Mouse (Mus musculus) myocyte (in vitro differentiated cells): ENCODE data around the gene Gnl2. TPM values are rescaled to one million over a fixed set of nuclear protein-coding genes. Genes with fewer than 3 reads are reported as not detected.

Experiments used
- H3K27me3 ChIP-seq: one replicate; pipeline ENCODE4 v1.6.1; 2011; ENCODE audit not compliant: control insufficient read depth, insufficient read depth, insufficient read length
- H3K36me3 ChIP-seq: one replicate; pipeline ENCODE4 v1.6.1; 2011; ENCODE audit not compliant: control insufficient read depth, insufficient read depth
- H3K4me2 ChIP-seq: one replicate; pipeline ENCODE4 v1.6.1; 2011; ENCODE audit warnings: low read depth, control low read depth
- H3K4me3 ChIP-seq: one replicate; pipeline ENCODE4 v1.5.1; 2011; ENCODE audit warnings: mild to moderate bottlenecking, control low read depth, moderate library complexity
- H3K79me2 ChIP-seq: one replicate; pipeline ENCODE4 v1.6.1; 2011; ENCODE audit not compliant: control insufficient read depth, insufficient read depth
- H3ac ChIP-seq: one replicate; pipeline ENCODE4 v1.6.1; 2011; ENCODE audit not compliant: control insufficient read depth, insufficient read length
- CEBPB ChIP-seq: IDR thresholded peaks from 2 replicates; pipeline ENCODE4 v1.6.1; 2011; ENCODE audit warnings: mild to moderate bottlenecking, moderate library complexity; ENCODE audit not compliant: poor library complexity, insufficient read depth, severe bottlenecking
- E2F4 ChIP-seq: IDR thresholded peaks from one replicate; pipeline ENCODE4 v1.6.1; 2011; ENCODE audit warnings: mild to moderate bottlenecking, control low read depth, moderate library complexity; ENCODE audit not compliant: insufficient read depth
- MAX ChIP-seq: IDR thresholded peaks from one replicate; pipeline ENCODE4 v1.6.1; 2011; ENCODE audit warnings: low read depth, mild to moderate bottlenecking, control low read depth
- MYOD1 ChIP-seq, 3 experiments: IDR thresholded peaks; one replicate each; pipeline ENCODE4 v1.6.1; 2011; ENCODE audit warnings: control low read depth in 2 of 3, low read depth in 2 of 3, mild to moderate bottlenecking in 2 of 3, moderate library complexity in 1 of 3; ENCODE audit not compliant: insufficient read length in 2 of 3, control insufficient read depth in 1 of 3
- MYOG ChIP-seq, 3 experiments: IDR thresholded peaks; one replicate each; pipeline ENCODE4 v1.6.1; 2011; ENCODE audit warnings: control low read depth in 2 of 3, low read depth in 2 of 3, mild to moderate bottlenecking in 2 of 3; ENCODE audit not compliant: insufficient read length in 2 of 3, control insufficient read depth in 1 of 3, insufficient read depth in 1 of 3
- POLR2A ChIP-seq: IDR thresholded peaks from one replicate; pipeline ENCODE4 v1.6.1; 2011; ENCODE audit warnings: low read depth, mild to moderate bottlenecking, control low read depth, moderate library complexity; ENCODE audit not compliant: insufficient read length
- POLR2AphosphoS2 ChIP-seq: IDR thresholded peaks from one replicate; pipeline ENCODE4 v1.6.1; 2011; ENCODE audit warnings: low read depth, control low read depth; ENCODE audit not compliant: insufficient read length
- REST ChIP-seq: IDR thresholded peaks from one replicate; pipeline ENCODE4 v1.6.1; 2011; ENCODE audit warnings: mild to moderate bottlenecking, control low read depth, moderate library complexity; ENCODE audit not compliant: insufficient read depth, insufficient read length
- SRF ChIP-seq: IDR thresholded peaks from one replicate; pipeline ENCODE4 v1.6.1; 2011; ENCODE audit warnings: low read depth; ENCODE audit not compliant: control insufficient read depth, insufficient read length
- TCF12 ChIP-seq: IDR thresholded peaks from one replicate; pipeline ENCODE4 v1.6.1; 2011; ENCODE audit warnings: mild to moderate bottlenecking, control low read depth; ENCODE audit not compliant: poor library complexity, insufficient read depth, severe bottlenecking
- TCF3 ChIP-seq: IDR thresholded peaks from one replicate; pipeline ENCODE4 v1.6.1; 2011; ENCODE audit warnings: low read depth, control low read depth; ENCODE audit not compliant: insufficient read length
- USF1 ChIP-seq: IDR thresholded peaks from one replicate; pipeline ENCODE4 v1.6.1; 2011; ENCODE audit warnings: low read depth, mild to moderate bottlenecking, control low read depth, moderate library complexity
- polyA plus RNA-seq: library from polyadenylated mRNA; unstranded; fragments of >200 nt; fragmentation: generic; extraction: Trizol; gene quantifications from one replicate; pipeline ENCODE4 v1.2.1, GENCODE M21; 2012; ENCODE audit warnings: missing spikeins

The Gnl2 gene
- polyA plus RNA-seq, 1 experiment: 27.0 TPM

GRCm38 (mm10) chr4:124987711-124988097 is 28.7 kb upstream of the Gnl2 start:
- H3K27me3 ChIP-seq: peaks cover 89% of the 10 kb centered on the region
- H3ac ChIP-seq: no peak overlapping the region
- no peaks in the 10 kb centered on the region for H3K36me3 ChIP-seq
- H3K79me2 ChIP-seq: no peaks in the 10 kb centered on the region
- H3K4me2 ChIP-seq: no peak overlapping the region
- TF ChIP-seq MYOG (IDR thresholded peaks at IDR 0.05; ENCODE audit: control insufficient read depth in 1 of 3, insufficient read depth in 1 of 3, insufficient read length in 2 of 3, low read depth in 2 of 3) (no peak), MAX (no peak)
- no peak overlapping the region for H3K4me3 ChIP-seq

DNA sequence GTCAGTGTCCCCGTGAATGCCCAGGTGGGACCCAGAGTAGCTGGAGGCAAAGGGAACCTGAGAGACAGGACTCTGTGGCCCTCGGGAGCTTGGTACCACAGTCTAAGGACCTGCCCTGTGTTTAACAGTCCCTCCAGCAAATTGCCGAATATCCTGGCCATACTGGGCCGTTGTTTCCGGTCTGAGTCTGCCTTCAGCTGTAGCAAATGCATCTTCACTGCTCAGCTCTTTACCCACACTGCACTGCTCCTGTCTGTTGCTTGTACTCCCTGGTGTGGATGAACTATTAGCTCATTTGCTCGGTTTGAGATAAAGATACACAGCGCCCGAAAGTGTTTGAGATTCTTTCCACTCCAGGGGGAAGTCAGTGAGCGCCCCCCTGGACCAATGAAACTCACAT is 28.0 kb upstream of the Gnl2 start:
- Histone ChIP-seq H3K4me2 (no peak overlapping the region), H3ac (no peak overlapping the region), H3K79me2 (no peaks in the 10 kb centered on the region), H3K27me3 (peaks cover 89% of the 10 kb centered on the region), H3K36me3 (no peaks in the 10 kb centered on the region), H3K4me3 (no peak overlapping the region)
- TF ChIP-seq TCF12: no peak

GRCm38 (mm10) chr4:124989787-124990253 is 26.6 kb upstream of the Gnl2 start:
- no peak overlapping the region for H3K4me3 ChIP-seq
- H3K27me3 ChIP-seq: peaks cover 84% of the 10 kb centered on the region
- no peaks in the 10 kb centered on the region for H3K79me2 ChIP-seq
- H3ac ChIP-seq: no peak overlapping the region
- no peaks in the 10 kb centered on the region for H3K36me3 ChIP-seq
- TF ChIP-seq CEBPB (no peak), MYOD1 (IDR thresholded peaks at IDR 0.05; ENCODE audit: control insufficient read depth in 1 of 3, insufficient read length in 2 of 3, low read depth in 2 of 3) (no peak), MAX (no peak), MYOG (IDR thresholded peaks at IDR 0.05; ENCODE audit: control insufficient read depth in 1 of 3, insufficient read depth in 1 of 3, insufficient read length in 2 of 3, low read depth in 2 of 3) (no peak), REST (no peak), TCF12 (no peak), POLR2A (no peak), POLR2AphosphoS2 (no peak), USF1 (no peak), E2F4 (no peak), TCF3 (no peak), SRF (no peak)
- H3K4me2 ChIP-seq: no peak overlapping the region

DNA sequence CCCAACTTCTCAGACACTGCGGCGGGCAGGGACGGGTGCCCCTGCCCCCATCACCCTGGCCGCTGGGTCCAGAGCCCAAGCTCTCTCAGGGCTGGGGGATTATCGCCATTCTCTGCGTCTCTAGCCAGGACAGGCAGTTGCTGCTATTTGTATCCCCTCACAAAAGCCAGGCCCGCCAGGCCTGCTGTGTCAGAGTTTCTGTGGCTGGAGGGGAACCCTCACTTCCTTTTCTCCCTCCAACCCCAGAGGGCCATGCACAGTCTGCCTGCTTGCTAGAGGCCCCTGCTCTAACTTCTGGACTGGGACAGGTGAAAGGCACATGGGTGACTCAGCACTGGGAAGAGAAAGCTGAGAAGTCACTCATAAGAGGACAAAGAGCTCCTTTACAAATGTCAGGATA is 26.1 kb upstream of the Gnl2 start:
- no peaks in the 10 kb centered on the region for H3K36me3 ChIP-seq
- H3K4me2 ChIP-seq: no peak overlapping the region
- no peaks in the 10 kb centered on the region for H3K79me2 ChIP-seq
- peaks cover 85% of the 10 kb centered on the region for H3K27me3 ChIP-seq
- H3ac ChIP-seq: no peak overlapping the region
- no peak for TF ChIP-seq USF1
- no peak overlapping the region for H3K4me3 ChIP-seq

DNA sequence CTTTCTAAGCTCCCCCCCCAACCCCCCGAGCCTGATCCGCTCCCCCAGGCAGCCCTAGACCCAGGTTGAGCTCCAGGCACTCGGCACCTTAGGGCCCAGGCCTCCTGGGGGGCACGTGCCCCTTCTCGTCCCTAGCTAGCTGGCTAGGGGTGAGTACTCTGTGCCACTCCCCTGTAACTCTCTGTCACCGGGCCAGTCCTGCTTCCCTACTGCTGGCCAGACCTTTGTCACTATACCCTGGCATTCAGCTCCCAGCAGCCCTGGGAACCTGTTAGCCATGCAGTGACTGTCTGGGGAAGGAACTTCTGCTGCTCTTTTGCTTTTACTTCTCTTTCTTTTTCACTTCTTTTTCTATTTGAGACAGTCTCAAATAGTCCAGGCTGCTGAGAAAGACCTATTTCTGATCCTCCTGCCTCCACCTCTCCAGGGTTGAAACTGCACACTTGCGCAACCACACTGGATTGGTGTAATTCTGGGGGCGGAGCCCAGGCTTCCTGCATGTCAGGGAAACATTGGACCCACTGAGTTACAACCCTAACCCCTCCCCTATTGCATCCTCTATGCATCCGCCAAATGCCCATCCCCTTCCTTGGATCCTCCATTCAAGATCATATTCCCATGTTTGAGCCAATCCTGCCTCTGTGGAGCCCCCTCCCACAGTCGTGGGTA is 18.8 kb upstream of the Gnl2 start:
- Histone ChIP-seq H3K79me2 (no peaks in the 10 kb centered on the region), H3K27me3 (peaks cover 61% of the 10 kb centered on the region), H3ac (no peak overlapping the region), H3K36me3 (no peaks in the 10 kb centered on the region), H3K4me3 (no peak overlapping the region), H3K4me2 (no peak overlapping the region)
- no peak for TF ChIP-seq E2F4
- no peak for TF ChIP-seq USF1
- no peak for TF ChIP-seq POLR2A
- TF ChIP-seq MYOD1 (IDR thresholded peaks at IDR 0.05; ENCODE audit: control insufficient read depth in 1 of 3, insufficient read length in 2 of 3, low read depth in 2 of 3): no peak
- TF ChIP-seq POLR2AphosphoS2: no peak
- no peak for TF ChIP-seq MAX
- no peak for TF ChIP-seq MYOG (IDR thresholded peaks at IDR 0.05; ENCODE audit: control insufficient read depth in 1 of 3, insufficient read depth in 1 of 3, insufficient read length in 2 of 3, low read depth in 2 of 3)
- TF ChIP-seq SRF: no peak
- no peak for TF ChIP-seq REST
- TF ChIP-seq TCF12: no peak
- TF ChIP-seq CEBPB: no peak
- TF ChIP-seq TCF3: no peak

- Histone ChIP-seq H3K4me3 (no peak overlapping the region), H3K79me2 (no peaks in the 10 kb centered on the region), H3K4me2 (no peak overlapping the region), H3ac (no peak overlapping the region), H3K27me3 (peaks cover 55% of the 10 kb centered on the region), H3K36me3 (no peaks in the 10 kb centered on the region)
- TF ChIP-seq CEBPB (no peak), TCF3 (no peak), MYOG (IDR thresholded peaks at IDR 0.05; ENCODE audit: control insufficient read depth in 1 of 3, insufficient read depth in 1 of 3, insufficient read length in 2 of 3, low read depth in 2 of 3) (no peak), MAX (no peak), TCF12 (no peak), REST (no peak), POLR2A (no peak), USF1 (no peak), E2F4 (no peak)
Observed at GRCm38 (mm10) chr4:124999548-124999947, 16.8 kb upstream of the Gnl2 start.
